Mouse (Mus musculus): Measurements from ENCODE around the gene Bglap. TPM values are rescaled to one million over a fixed set of nuclear protein-coding genes. Genes with fewer than 3 reads are reported as not detected.

Gene Bglap
- total and polyA plus RNA-seq, 2 experiments from 2014 or later: not detected

DNA sequence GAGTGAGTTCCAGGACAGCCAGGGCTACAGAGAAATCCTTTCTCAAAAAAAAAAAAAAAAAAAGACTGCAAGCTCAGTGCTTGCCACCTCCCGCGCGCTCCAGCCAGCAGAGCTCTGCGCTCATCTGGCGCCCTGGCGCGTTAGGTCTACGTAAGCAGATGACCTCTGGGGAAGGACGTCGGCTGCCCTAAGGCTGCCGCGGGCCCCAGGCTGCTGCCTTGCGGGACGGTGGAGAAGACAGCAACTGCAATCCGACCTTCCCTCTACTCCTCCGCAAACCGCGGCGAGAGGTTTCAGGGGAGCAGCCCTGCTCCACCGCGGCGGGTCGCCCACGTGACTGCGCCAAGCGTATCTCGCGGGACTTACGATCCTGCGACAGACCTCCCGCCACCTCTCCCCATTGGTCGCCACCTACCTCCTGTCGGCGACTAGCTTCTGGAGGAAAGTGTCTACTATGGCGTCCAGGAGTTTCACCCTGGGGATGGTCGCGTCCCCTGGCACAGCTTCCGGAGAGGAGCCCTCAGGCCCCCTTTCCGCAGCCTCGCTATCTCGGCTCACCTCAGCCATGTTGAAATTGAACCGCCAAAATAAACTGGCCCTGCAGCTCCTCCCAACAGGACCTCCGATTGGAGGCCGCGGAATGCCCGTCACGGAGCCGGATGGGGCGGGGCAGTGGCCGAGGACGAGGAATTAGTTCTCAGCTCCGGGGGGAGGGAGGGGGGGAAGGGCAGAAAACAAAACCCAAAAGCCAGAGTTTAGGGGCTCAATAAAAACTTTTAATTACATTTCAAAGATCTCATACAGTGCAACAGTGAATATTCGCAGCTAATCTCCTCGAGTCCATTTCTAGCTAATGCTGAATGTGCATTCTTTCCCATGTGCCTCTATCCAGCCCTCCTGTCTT, 25.7 kb upstream of the Bglap start, which contains the start of gene Pmf1:
Pmf1 (minus strand) TSS at position 591 of the 904 bp plus-strand sequence.
- under 1% methylated on average over 54 of the region's 54 CpGs for WGBS
- peak; percentile 94 for ATAC-seq
- Histone ChIP-seq H3K27ac (peak within 1 kb of the TSS; percentile 85), H3K4me1 (ENCODE audit: insufficient read depth, low read length) (no peaks in the 10 kb centered on the region), H3K4me2 (ENCODE audit: low read depth, low read length) (peak within 1 kb of the TSS; percentile 74), H3K9ac (replicated peaks; ENCODE audit: low read length) (peak within 1 kb of the TSS; percentile 71), H3K36me3 (ENCODE audit: insufficient read depth, low read length) (peaks cover 19% of the 10 kb centered on the region), H3K4me3 (ENCODE audit: low read length) (peak within 1 kb of the TSS; percentile 53), H3K27me3 (ENCODE audit: insufficient read depth, low read length) (no peaks in the 10 kb centered on the region), H3K9me3 (ENCODE audit: low read length) (no peaks in the 10 kb centered on the region)
- DNase-seq (ENCODE audit: low spot score): peak; percentile 93
- no peak for TF ChIP-seq CTCF (IDR thresholded peaks at IDR 0.05; ENCODE audit: low read depth)

DNA sequence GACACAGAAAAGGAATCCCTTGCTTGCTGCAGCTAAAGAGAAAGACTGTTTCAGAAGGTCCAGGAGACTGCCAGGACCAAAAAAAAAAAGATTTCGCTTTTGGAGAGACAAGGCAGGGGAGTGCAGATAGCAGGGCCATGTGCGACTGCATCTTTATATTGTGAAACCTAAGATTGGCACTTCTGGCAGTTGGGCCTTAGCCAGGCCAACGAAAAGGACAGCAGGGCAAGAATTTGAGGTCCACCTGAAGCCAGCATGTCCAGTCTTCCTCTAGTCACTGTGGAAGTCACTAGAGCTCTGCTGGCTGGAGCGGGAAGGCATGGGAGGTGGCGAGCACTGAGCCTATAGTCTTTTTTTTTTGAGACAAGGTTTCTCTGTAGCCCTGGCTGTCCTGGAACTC, 24.7 kb upstream of the Bglap start:
- ATAC-seq: no peak
- Histone ChIP-seq H3K4me2 (ENCODE audit: low read depth, low read length) (peak overlapping the region; percentile 74), H3K9me3 (ENCODE audit: low read length) (no peaks in the 10 kb centered on the region), H3K4me1 (ENCODE audit: insufficient read depth, low read length) (no peaks in the 10 kb centered on the region), H3K4me3 (ENCODE audit: low read length) (peak overlapping the region; percentile 53), H3K27me3 (ENCODE audit: insufficient read depth, low read length) (no peaks in the 10 kb centered on the region), H3K9ac (replicated peaks; ENCODE audit: low read length) (0 out of 2 replicates have a peak overlapping the region, but pooled peaks have one; percentile 71), H3K27ac (no peak overlapping the region), H3K36me3 (ENCODE audit: insufficient read depth, low read length) (peaks cover 16% of the 10 kb centered on the region)
- 59% methylated on average over 5 of the region's 5 CpGs for WGBS
- no peak for DNase-seq (ENCODE audit: low spot score)
- TF ChIP-seq CTCF (IDR thresholded peaks at IDR 0.05; ENCODE audit: low read depth): no peak

DNA sequence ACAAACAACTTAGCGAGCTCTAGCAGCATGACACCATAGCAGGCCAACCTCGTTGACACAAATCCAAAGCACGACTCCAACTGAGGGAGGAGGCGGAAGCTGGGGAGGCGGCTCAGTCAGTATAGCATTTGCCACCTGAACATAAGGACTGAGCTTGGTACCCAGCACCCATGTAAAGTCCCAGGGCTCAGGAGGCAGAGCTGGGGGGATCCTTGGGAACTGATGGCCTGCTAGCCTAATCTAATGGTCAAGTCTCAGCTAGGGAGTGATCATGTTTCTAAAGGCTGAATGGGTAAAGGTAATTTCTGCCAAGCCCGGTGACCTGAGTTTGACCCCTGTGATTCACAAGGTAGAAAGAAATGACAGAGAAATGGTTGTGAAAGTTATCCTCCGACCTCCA, 23.3 kb upstream of the Bglap start:
- ATAC-seq: no peak
- H3K9me3 ChIP-seq (ENCODE audit: low read length): no peaks in the 10 kb centered on the region
- no peaks in the 10 kb centered on the region for H3K27me3 ChIP-seq (ENCODE audit: insufficient read depth, low read length)
- TF ChIP-seq CTCF (IDR thresholded peaks at IDR 0.05; ENCODE audit: low read depth): no peak
- H3K9ac ChIP-seq (replicated peaks; ENCODE audit: low read length): no peak overlapping the region
- H3K4me3 ChIP-seq (ENCODE audit: low read length): no peak overlapping the region
- DNase-seq (ENCODE audit: low spot score): no peak
- peaks cover 14% of the 10 kb centered on the region for H3K36me3 ChIP-seq (ENCODE audit: insufficient read depth, low read length)
- 58% methylated on average over 7 of the region's 7 CpGs for whole genome bisulfite sequencing
- no peak overlapping the region for H3K27ac ChIP-seq
- no peaks in the 10 kb centered on the region for H3K4me1 ChIP-seq (ENCODE audit: insufficient read depth, low read length)
- no peak overlapping the region for H3K4me2 ChIP-seq (ENCODE audit: low read depth, low read length)

DNA sequence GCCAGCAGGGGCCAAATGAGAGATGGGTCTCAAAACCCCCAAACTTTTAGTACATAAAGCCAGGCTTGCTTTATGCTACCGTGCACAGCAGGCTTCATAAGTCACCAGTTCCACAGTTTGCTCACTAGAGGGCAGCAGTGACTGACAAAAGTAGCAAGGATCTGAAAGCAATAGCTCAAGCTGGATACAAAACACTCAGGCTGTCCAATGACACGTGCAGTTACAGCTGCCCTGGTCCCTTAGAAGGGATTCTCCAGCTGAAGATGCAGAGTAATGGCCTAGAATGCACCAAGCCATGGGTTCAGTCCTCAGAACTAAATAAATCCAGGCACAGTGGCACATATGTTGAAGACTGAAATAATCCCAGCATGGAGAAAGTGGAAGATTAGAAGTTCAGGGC, 22.8 kb upstream of the Bglap start:
- no peaks in the 10 kb centered on the region for H3K9me3 ChIP-seq (ENCODE audit: low read length)
- peak; percentile 94 for DNase-seq (ENCODE audit: low spot score)
- peak; percentile 44 for ATAC-seq
- H3K27me3 ChIP-seq (ENCODE audit: insufficient read depth, low read length): no peaks in the 10 kb centered on the region
- no peak overlapping the region for H3K9ac ChIP-seq (replicated peaks; ENCODE audit: low read length)
- no peak overlapping the region for H3K4me3 ChIP-seq (ENCODE audit: low read length)
- H3K4me2 ChIP-seq (ENCODE audit: low read depth, low read length): no peak overlapping the region
- H3K27ac ChIP-seq: no peak overlapping the region
- H3K36me3 ChIP-seq (ENCODE audit: insufficient read depth, low read length): peaks cover 9% of the 10 kb centered on the region
- WGBS: 2% methylated on average over 2 of the region's 2 CpGs
- no peaks in the 10 kb centered on the region for H3K4me1 ChIP-seq (ENCODE audit: insufficient read depth, low read length)
- TF ChIP-seq CTCF (IDR thresholded peaks at IDR 0.05; ENCODE audit: low read depth): peak; percentile 93

DNA sequence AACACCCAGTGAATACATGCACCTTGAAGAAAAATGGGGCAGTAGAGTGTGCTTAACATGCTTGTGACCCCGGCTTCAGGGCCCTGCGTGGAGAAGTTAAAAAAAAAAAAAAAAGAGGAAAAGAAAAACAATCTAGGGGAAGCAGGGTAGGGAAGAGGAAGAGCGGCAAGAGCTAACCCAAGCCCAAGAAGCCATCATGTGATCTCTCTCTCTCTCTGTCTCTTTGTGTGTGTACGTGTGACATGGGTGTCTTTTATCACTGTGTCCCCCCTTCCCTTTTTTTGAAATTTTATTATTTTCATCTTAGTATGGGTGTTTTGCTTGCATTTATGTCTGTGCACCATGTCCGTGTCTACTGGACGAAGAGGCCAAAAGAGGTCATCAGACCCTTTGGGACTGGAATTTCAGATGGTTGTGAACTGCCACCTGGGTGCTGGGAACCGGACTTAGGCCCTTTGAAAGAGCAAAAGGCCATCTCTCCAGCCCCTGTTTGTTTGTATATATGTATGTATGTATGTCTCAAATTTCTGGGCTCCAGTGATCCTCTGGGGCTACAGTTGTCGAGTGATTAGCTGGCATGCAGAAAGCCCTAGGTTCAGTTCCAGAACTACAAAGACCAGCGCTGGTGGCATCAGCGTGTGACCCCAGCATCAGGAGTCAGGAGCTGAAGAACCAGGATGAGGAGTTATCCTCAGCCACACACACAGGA, 19.4 kb upstream of the Bglap start:
- H3K4me3 ChIP-seq (ENCODE audit: low read length): no peak overlapping the region
- H3K9ac ChIP-seq (replicated peaks; ENCODE audit: low read length): no peak overlapping the region
- WGBS: 90% methylated on average over 10 of the region's 10 CpGs
- H3K9me3 ChIP-seq (ENCODE audit: low read length): no peaks in the 10 kb centered on the region
- no peak overlapping the region for H3K4me2 ChIP-seq (ENCODE audit: low read depth, low read length)
- no peaks in the 10 kb centered on the region for H3K27me3 ChIP-seq (ENCODE audit: insufficient read depth, low read length)
- H3K36me3 ChIP-seq (ENCODE audit: insufficient read depth, low read length): no peaks in the 10 kb centered on the region
- H3K4me1 ChIP-seq (ENCODE audit: insufficient read depth, low read length): no peaks in the 10 kb centered on the region
- no peak for TF ChIP-seq CTCF (IDR thresholded peaks at IDR 0.05; ENCODE audit: low read depth)
- no peak overlapping the region for H3K27ac ChIP-seq
- DNase-seq (ENCODE audit: low spot score): no peak
- ATAC-seq: no peak

DNA sequence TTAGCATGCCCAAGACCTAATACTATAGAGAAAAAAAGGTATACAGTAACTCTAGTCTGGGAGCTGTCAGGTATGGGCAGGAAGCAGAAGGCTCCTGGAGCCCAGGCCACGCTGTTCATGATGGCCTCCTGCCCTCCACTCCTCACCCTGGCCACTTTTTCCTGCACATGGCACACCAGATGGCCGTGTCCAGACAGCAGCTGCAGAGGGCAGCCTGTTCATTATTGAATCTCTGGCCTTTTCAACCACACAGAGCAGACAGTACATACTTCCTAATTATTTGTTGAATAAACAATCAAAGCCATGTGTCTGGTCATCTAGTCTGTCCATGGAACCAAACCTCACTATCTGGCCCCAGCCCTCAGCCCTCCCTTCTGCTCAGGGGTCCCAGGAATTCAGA, 14.4 kb upstream of the Bglap start:
- peak; percentile 53; the same call in 1 of the 2 replicates for ATAC-seq

More for the DNA sequence above, 14.4 kb upstream of the Bglap start:
- H3K27ac ChIP-seq: no peak overlapping the region
- no peak overlapping the region for H3K9ac ChIP-seq (replicated peaks; ENCODE audit: low read length)
- no peaks in the 10 kb centered on the region for H3K27me3 ChIP-seq (ENCODE audit: insufficient read depth, low read length)
- no peak for TF ChIP-seq CTCF (IDR thresholded peaks at IDR 0.05; ENCODE audit: low read depth)
- H3K4me2 ChIP-seq (ENCODE audit: low read depth, low read length): no peak overlapping the region
- H3K4me3 ChIP-seq (ENCODE audit: low read length): no peak overlapping the region
- peak; percentile 12 for DNase-seq (ENCODE audit: low spot score)
- 63% methylated on average over 2 of the region's 2 CpGs for WGBS
- H3K9me3 ChIP-seq (ENCODE audit: low read length): no peaks in the 10 kb centered on the region
- H3K36me3 ChIP-seq (ENCODE audit: insufficient read depth, low read length): no peaks in the 10 kb centered on the region
- H3K4me1 ChIP-seq (ENCODE audit: insufficient read depth, low read length): no peaks in the 10 kb centered on the region
